Mouse (Mus musculus): ENCODE measurements around the gene Cenpm.

The Cenpm gene

DNA sequence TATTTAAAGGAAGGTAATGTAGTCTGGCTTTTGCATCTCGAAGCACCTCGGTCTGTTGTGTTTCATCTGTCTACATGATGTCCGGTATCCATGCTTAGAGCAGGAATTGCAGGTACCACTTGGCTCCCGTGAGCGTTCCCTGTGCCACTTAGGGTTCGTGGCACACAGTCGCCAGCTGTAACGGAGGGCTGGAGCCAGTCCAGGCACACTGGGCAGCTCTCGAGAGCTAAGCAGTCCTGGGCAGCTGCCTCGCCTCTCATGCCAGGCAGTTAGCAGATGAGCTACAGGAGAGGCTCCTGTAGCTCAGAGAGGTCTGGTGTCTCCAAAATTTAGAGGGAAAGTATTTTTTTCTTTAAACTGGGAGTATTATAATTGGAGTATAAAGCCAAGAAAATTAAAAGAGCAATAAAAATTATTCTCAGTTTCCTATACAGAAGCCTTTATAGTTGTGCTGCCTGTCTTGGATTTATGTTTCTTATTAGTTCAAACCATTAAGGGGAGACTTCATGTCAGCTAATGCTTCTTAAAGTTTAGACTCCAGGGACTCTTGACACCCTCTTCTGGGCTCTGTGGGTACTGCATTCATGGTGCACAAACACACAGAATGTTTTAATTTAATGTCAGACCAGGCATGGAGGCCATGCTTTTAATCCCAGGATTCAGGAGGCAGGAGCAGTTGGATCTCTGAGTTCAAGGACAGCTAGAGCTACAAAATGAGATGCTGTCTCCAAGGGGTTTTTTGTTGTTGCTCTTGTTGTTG lies 55.9 kb downstream of the Cenpm start:
- DNase-seq = peak; percentile 64

DNA sequence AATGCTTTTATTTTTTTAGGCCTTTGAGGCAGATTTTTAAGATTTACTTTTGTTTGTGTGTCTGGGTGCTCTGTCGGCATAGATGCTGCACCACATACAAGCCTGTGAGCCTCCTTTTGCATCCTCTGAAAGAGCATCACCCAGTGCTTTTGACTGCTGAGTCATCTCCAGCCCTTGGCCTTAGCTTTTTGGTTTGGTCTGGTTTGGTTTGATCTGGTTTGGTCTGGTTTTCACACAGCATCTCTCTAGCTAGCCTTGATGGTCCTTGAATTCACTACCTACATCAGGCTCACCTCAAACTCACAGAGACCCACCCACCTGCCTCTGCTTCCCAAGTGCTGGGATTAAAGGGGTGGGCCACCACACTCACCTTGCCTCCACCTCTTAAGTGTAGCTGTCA lies 56.6 kb downstream of the Cenpm start:
- no peak for DNase-seq

DNA sequence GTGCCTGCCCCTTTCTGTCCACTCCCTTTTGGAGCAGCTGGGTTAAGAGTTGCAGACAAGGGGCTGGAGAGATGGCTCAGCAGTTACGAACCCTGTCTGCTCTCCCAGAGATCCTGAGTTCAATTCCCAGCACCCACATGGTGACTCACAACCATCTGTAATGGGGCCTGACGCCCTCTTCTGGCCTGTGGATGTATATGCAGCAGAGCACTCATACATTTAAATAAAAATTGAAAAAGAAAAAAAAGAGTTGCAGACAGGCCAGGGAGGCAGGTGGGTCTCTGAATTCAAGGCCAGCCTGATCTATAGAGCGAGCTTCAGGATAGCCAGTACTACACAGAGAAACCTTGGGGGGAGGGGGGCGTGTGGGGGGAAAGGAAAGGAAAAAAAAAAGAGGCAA lies 57.1 kb downstream of the Cenpm start:
- no peak for DNase-seq

DNA sequence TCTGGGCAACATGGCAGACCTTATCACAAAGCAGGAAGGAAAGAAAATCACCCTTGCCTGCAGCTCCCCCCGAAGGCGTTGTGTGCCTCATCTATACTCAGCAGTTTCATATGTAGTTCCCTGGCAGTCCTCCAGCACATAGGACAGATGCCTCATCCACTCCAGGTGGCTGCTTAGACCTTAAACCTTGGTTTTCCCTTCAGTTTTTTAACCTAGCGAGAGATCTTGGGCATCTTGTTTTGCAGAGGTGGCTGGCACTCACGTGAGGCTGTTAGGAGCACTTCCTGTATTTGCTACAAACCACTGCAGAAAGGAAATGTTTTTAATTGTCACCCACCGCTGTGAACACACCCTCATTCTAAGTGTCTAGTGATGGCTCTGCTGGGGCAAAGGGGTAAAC lies 57.6 kb downstream of the Cenpm start:
- DNase-seq = no peak

- no peak for DNase-seq
Observed at GRCm38 (mm10) chr15:82186131-82186530, 58.4 kb downstream of the Cenpm start.

DNA sequence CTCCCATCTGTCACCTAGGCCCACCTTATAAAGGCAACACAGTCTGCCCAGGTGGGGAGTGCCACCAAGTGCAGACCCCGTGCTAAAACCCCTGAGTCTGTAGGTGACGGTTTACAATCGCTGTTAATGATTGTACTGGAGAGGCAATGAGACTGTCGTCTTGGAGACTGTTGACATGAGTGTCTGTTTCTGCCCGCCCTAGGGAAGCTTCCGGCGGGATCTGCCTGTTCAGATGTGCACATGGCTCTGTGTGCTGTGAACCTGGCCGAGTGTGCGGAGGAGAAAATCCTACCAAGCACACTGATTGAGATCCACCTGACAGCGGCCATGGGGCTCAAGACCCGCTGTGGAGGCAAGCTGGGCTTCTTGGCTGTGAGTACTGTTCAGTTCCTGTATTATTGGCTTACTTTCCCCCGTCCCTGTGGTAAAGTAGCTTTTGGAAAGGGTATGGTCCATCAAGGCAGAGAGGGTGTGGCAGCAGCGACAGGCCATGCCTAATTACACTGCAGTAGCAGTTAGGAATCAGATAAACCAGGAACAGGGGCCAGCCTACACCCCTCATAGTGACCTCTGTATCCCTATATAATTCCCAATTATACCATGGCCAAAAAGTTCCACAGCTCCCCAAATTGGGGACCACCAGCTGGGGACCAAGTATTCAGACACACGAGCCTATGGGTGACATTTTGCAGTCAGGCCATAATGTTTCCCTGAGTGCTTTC lies 59.3 kb downstream of the Cenpm start:
- DNase-seq = no peak

DNA sequence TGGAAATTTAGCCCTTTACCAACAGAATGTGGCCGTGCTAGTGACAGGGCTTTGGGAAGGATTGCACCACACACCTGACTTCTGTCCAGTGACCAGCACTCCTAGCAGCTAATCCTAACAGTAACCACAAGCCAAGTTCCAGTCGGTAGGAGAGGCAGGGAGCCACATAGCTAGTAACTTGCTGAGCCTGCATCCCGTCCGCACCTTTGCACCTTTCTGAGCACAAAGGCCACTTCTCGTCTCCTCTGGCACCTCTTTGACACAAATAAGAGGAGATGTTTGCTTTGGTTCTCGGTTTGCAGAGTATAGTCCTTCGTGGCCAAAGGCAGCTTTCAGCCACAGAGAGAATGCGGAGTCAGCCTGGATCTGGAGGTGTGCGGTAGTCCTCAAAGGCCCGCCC lies 59.9 kb downstream of the Cenpm start:
- DNase-seq = peak; percentile 55

DNA sequence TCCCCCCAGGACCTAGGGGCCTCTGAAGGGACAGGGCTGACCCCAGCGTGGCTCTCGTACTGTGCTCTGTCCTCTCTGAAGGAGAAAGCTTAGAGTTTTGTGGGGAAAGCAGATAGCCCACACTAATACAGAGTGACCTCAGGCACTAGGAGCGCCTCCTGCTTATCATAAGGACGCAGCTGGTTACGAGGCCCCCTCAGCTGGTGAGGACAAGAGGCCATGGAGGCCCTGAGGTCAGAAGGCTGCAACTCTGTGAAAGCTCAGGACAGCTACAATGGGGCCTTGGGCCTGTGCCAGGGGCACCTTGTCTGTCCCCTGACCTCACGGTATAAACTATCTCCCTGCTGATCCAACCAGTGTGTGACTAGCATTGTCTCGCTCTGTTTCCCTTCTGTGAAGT lies 60.4 kb downstream of the Cenpm start:
- peak; percentile 65 for DNase-seq

All from kidney, postnatal 10 days (tissue).